Mouse (Mus musculus) spleen, postnatal 36 days (tissue): ENCODE measurements around the gene Stub1.
"Not testable (repeated sequence)": the region's sequence is repeated elsewhere in the genome, so short reads cannot be mapped to it uniquely, and the experiment has no call there.

ENCODE experiments used
- DNase-seq, 2 experiments: peaks; one replicate each; pipeline ENCODE4 v3.0.0; 2022; ENCODE audit warnings: low spot score in 2 of 2, mixed read lengths in 1 of 2

Stub1 gene

GRCm38 (mm10) chr17:25823452-25823851 lies 9.8 kb downstream of the Stub1 start, which contains the start of gene Wdr24:
Gene Wdr24 (plus strand): TSS chr17:25823627.
- DNase-seq = peak; percentile 75 to 84

- DNase-seq = no peak
These were observed 14.1 kb downstream of the Stub1 start for GRCm38 (mm10) chr17:25818851-25819780.

DNA sequence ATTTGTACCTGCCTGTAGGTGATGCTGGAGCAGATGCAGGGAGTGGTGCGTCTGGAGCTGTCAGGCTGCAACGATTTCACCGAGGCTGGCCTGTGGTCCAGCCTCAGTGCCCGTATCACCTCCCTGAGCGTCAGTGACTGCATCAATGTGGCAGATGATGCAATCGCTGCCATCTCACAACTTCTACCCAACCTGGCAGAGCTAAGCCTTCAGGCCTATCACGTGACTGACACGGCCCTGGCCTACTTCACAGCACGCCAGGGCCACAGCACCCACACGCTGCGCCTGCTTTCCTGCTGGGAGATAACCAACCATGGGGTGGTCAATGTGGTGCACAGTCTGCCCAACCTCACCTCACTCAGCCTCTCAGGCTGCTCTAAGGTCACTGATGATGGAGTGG lies 15.5 kb downstream of the Stub1 start:
- no peak for DNase-seq

GRCm38 (mm10) chr17:25813471-25813870 lies 19.7 kb downstream of the Stub1 start:
- DNase-seq = peak; percentile 61 to 62

GRCm38 (mm10) chr17:25810890-25811289 lies 22.3 kb downstream of the Stub1 start:
- DNase-seq = no peak

- DNase-seq = no peak
These were observed 23.4 kb downstream of the Stub1 start for GRCm38 (mm10) chr17:25809606-25810340.

GRCm38 (mm10) chr17:25808789-25809605 lies 24.2 kb downstream of the Stub1 start, which contains the start of gene Fbxl16:
Gene Fbxl16 (plus strand): TSS chr17:25809085.
- no peak for DNase-seq

GRCm38 (mm10) chr17:25808028-25808427 lies 25.2 kb downstream of the Stub1 start:
- no peak for DNase-seq

GRCm38 (mm10) chr17:25807452-25807851 lies 25.8 kb downstream of the Stub1 start:
- DNase-seq = not testable (repeated sequence)

- no peak for DNase-seq
These were observed 26.7 kb downstream of the Stub1 start for GRCm38 (mm10) chr17:25806507-25806906.

DNA sequence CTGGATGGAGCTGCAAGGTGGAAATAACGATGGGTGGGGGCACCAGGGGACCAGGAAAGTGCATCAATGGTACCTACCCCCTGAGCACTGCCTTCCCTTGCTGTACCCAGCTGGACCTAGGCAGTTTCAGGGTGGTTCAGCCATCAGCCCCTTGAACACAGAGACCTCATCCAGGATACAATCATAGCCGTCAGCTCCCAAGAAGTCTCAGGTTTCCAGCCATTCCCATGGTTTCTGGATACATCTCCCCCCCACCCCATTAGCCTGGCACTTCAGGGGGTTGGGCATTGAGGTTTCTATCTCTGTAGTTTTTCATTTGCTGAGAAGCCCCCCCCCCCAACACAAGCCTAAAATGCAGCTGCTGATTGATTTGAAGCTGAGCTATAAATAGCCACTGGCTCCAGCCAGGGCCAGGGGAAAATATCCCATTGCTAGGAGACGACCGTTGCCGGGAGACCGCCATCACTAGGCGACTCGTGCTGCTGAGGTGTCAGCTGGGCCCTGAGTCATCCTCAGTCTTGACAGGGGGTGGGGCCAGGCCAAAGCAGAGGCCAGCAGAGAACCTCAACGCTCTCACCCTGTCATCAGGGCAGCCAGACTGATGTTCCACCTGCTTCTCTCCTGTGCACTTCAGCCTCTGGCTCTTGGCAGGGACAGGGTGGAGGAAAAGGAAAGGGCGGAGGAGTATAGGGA lies 30.2 kb downstream of the Stub1 start:
- DNase-seq = no peak

DNA sequence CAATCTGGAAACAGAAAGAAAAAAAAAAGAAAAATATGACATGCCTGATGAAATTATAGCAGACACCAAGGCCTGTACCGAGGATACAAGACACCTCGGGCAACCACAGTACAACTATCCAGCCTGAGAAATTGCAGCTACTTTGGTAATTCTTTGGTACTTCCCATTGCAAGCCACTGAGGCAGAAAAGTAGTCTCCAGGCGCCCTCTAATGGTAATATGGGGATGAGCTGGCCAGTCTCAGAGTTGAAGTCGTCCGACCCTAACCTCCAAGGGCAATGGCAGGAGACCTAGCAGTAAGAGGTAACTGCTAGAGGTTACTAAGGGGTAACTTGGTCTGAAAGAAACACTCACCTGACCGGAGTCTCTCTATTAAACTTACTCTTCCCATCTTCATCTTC lies 32.2 kb downstream of the Stub1 start:
- DNase-seq = peak; percentile 68 to 71

GRCm38 (mm10) chr17:25796951-25797369 lies 36.2 kb downstream of the Stub1 start, which contains the start of gene Metrn:
Gene Metrn (minus strand): TSS chr17:25797136.
- peak; percentile 84 to 85 for DNase-seq

DNA sequence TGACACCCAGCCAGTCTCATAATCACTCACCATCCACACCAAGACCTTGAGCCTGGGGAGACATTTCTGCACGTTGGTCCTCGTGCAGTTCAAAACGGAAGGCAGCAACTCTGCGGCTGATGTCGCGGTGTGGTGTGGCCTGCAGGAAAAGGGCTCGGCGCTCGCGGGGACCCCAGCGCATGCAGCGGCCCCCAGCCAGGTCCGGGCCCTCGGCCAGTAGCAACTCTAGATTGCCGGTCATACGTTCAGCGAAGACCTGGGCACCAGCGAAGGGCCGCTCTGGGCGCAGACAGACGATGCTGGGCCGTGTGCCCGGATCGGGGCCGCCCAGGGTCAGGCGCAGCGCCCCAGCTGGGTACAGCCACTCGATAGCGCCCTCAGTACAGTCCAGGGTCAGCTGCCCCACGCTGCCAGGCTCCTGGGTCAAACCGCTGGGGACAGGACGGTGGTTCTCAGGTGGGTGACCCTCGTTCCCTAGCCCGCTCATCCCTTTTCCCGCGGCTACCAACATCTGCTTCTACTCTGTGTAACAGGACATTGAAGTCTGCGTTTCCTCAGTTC lies 36.9 kb downstream of the Stub1 start:
- DNase-seq = no peak

- no peak for DNase-seq
These were observed 37.6 kb downstream of the Stub1 start, which contains the start of gene AC134908.4 for GRCm38 (mm10) chr17:25795609-25796092. Gene AC134908.4 (minus strand): TSS chr17:25795659.

- DNase-seq = no peak
These were observed 38.2 kb downstream of the Stub1 start for GRCm38 (mm10) chr17:25794998-25795397.

GRCm38 (mm10) chr17:25794197-25794596 lies 39.0 kb downstream of the Stub1 start:
- DNase-seq = no peak

DNA sequence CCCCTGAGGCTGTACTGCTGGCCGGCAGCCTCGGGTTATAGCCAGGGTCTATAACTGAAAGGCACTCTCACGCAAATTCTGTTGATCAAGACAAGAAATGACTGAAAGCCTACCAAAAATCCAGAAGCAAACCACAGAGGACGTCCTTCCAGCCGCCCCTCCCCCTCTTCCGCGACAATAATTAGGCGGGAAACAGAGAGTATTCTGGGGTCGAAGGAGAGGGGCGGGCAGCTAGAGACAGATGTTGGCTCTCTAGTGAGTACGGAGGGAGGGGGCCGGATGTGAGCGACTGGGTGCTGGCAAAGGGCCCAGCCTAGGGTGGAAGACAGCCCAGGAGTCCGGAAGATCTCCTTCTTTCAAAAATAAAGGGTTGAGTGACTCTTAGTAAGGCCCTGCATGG lies 40.6 kb downstream of the Stub1 start, which contains the start of gene Fam173a:
Gene Fam173a (minus strand): TSS at position 287 of the 400 bp plus-strand sequence.
- peak; percentile 77 to 78 for DNase-seq

- peak; percentile 84 to 85 for DNase-seq
These were observed 41.2 kb downstream of the Stub1 start for GRCm38 (mm10) chr17:25791843-25792527.
